Mouse (Mus musculus): ENCODE measurements around the gene Mapk1ip1l. TPM values are rescaled to one million over a fixed set of nuclear protein-coding genes. Genes with fewer than 3 reads are reported as not detected.

The Mapk1ip1l gene
- polyA plus RNA-seq, 1 experiment from 2014 or later = 38.8 TPM

DNA sequence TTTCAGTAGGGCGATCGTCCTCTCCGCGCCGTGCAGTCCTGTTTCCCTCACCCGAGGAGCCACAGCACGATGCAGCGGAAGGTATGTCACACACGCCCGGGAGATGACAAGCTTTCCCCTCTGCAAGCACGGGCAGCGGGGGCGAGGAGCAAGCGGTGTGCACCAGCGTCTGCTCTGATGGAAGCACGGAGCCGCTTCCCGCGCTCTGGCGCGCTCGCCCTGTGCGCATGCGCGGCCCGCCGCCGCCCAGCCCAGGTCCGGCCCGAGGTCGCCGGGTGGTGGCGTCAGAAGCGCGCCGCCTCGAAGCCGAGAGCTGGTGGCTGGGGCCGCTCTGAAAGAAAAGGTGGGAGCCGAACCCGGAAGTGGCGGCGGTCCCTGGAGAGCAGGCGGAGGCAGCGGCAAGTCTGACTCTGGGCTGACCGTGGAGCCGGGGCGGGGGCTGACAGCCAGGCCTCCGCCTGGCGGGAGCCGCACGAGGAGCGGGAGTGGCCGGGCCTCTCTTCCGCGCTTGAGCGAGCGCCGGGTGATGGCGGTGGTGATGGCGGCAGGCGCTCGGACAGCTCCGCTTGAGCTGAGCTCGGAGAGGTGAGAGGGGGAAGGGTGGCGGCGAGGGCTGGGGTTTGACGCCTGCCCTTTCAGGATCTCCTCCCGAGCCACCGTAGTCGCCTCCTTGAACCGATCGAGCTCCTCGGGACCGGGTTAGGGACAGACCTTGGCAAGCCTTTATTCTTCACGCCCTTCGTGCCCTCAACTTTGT lies 21.3 kb upstream of the Mapk1ip1l start, which contains the start of the genes Wdhd1 and Socs4:
Gene Wdhd1, minus strand, starts transcription at position 221 of the 757 bp plus-strand sequence.
Gene Socs4, plus strand, starts transcription at position 295 of the 757 bp plus-strand sequence.
- under 1% methylated on average over 71 of the region's 77 CpGs for WGBS
- Histone ChIP-seq H3K4me1 (ENCODE audit: control insufficient read depth, insufficient read depth, low read depth, low read length) (peaks cover 17% of the 10 kb centered on the region), H3K27ac (ENCODE audit: low read depth, low read length) (peak within 1 kb of the TSS; percentile 93), H3K27me3 (replicated peaks; ENCODE audit: control insufficient read depth, insufficient read depth, low read length) (no peaks in the 10 kb centered on the region), H3K36me3 (ENCODE audit: control insufficient read depth, insufficient read depth, low read length) (peaks cover 2% of the 10 kb centered on the region; the same call in 1 of the 2 replicates), H3K4me2 (ENCODE audit: low read length) (peak within 1 kb of the TSS; percentile 84), H3K9me3 (ENCODE audit: control insufficient read depth, low read length) (no peaks in the 10 kb centered on the region), H3K4me3 (ENCODE audit: low read length) (peak within 1 kb of the TSS; percentile 84), H3K9ac (ENCODE audit: low read depth, low read length) (peak within 1 kb of the TSS; percentile 84)
- ATAC-seq = peak; percentile 98

DNA sequence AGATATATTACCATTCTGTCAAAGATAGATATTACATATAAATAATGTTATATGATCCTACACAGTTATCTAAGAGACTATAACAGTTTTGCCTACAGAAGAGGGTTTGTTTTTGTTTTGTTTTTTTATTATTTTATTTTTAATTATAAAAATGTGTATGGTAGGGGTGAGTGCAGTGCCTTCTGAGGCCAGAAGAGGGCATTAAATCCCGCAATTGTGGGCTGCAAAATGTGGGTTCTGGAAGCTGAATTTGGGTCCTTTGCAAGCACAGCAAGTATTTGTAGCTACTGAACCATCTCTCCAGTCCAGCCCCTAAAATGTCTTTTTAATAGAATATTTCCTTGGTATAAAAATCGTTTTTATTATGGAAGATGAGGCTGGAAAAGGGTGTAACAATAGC lies 19.0 kb upstream of the Mapk1ip1l start:
- H3K4me2 ChIP-seq (ENCODE audit: low read length) = no peak overlapping the region
- no peaks in the 10 kb centered on the region for H3K9me3 ChIP-seq (ENCODE audit: control insufficient read depth, low read length)
- H3K27ac ChIP-seq (ENCODE audit: low read depth, low read length) = no peak overlapping the region
- no peaks in the 10 kb centered on the region for H3K27me3 ChIP-seq (replicated peaks; ENCODE audit: control insufficient read depth, insufficient read depth, low read length)
- peaks cover 17% of the 10 kb centered on the region for H3K4me1 ChIP-seq (ENCODE audit: control insufficient read depth, insufficient read depth, low read depth, low read length)
- no peak overlapping the region for H3K4me3 ChIP-seq (ENCODE audit: low read length)
- WGBS = 86% methylated on average over 2 of the region's 2 CpGs
- no peak overlapping the region for H3K9ac ChIP-seq (ENCODE audit: low read depth, low read length)
- ATAC-seq = no peak
- H3K36me3 ChIP-seq (ENCODE audit: control insufficient read depth, insufficient read depth, low read length) = no peaks in the 10 kb centered on the region

DNA sequence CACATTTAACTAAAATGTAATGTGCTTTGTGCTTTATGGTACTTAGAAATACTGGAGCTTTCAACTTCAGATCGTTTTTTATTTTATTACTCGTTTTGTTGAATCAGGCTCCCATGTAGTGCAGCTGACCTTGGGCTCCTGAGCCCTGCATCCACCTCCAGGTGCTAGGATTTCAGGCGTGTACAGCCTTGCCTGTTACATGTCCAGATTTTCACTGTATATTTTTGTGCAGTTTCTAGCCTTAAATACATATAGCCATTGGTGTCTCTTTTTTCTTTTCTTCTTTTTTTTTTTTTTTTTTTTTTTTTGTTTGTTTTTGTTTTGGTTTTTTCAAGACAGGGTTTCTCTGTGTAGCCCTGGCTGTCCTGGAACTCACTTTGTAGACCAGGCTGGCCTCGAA lies 16.5 kb upstream of the Mapk1ip1l start:
- 96% methylated on average over 4 of the region's 4 CpGs for WGBS
- H3K9ac ChIP-seq (ENCODE audit: low read depth, low read length) = no peak overlapping the region
- no peak overlapping the region for H3K27ac ChIP-seq (ENCODE audit: low read depth, low read length)
- no peaks in the 10 kb centered on the region for H3K9me3 ChIP-seq (ENCODE audit: control insufficient read depth, low read length)
- ATAC-seq = no peak
- no peaks in the 10 kb centered on the region for H3K36me3 ChIP-seq (ENCODE audit: control insufficient read depth, insufficient read depth, low read length)
- H3K4me3 ChIP-seq (ENCODE audit: low read length) = no peak overlapping the region
- no peak overlapping the region for H3K4me2 ChIP-seq (ENCODE audit: low read length)
- H3K27me3 ChIP-seq (replicated peaks; ENCODE audit: control insufficient read depth, insufficient read depth, low read length) = no peaks in the 10 kb centered on the region
- H3K4me1 ChIP-seq (ENCODE audit: control insufficient read depth, insufficient read depth, low read depth, low read length) = peaks cover 6% of the 10 kb centered on the region

DNA sequence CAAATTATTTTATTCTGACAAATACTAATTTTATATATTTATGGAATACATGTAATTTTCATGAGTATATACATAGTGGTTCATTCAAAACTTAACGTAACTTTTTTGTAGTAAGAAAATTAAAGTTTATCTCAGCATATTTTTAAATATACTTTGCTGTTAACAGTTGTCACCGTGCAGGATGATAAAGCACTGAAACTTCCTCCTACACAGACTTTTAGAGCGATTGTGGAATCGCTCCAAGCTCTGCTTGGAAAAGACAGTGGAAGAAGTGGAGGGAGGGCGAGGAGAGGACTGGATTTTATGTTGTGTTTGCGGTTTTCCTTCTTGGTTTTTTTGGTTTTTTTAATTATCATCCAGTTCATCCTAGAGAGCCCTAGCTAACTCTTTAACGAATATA lies 14.5 kb upstream of the Mapk1ip1l start:
- 93% methylated on average over 7 of the region's 7 CpGs for WGBS

DNA sequence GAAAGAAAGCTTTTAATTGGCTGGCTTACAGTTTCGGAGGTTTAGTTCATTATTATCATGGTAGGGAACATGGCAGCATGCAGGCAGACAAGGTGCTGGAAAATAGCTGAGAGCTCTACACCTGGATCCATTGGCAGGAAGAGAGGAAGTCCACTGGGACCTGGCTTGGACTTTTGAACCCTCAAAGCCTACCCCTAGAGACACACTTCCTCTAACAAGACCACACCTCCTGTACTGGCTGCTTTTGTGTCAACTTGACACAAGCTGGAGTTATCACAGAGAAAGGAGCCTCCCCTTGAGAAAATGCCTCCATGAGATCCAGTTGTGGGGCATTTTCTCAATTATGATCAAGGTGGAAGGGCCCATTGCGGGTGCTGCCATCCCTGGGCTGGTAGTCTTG lies 12.8 kb upstream of the Mapk1ip1l start:
- 98% methylated on average over 2 of the region's 2 CpGs for WGBS
- no peaks in the 10 kb centered on the region for H3K9me3 ChIP-seq (ENCODE audit: control insufficient read depth, low read length)
- H3K4me1 ChIP-seq (ENCODE audit: control insufficient read depth, insufficient read depth, low read depth, low read length) = no peaks in the 10 kb centered on the region
- H3K9ac ChIP-seq (ENCODE audit: low read depth, low read length) = no peak overlapping the region
- no peak overlapping the region for H3K4me2 ChIP-seq (ENCODE audit: low read length)
- H3K27me3 ChIP-seq (replicated peaks; ENCODE audit: control insufficient read depth, insufficient read depth, low read length) = no peaks in the 10 kb centered on the region
- no peak for ATAC-seq
- H3K27ac ChIP-seq (ENCODE audit: low read depth, low read length) = no peak overlapping the region
- no peaks in the 10 kb centered on the region for H3K36me3 ChIP-seq (ENCODE audit: control insufficient read depth, insufficient read depth, low read length)
- no peak overlapping the region for H3K4me3 ChIP-seq (ENCODE audit: low read length)

More for the DNA sequence above, 14.5 kb upstream of the Mapk1ip1l start:
- H3K4me1 ChIP-seq (ENCODE audit: control insufficient read depth, insufficient read depth, low read depth, low read length) = no peaks in the 10 kb centered on the region
- ATAC-seq = no peak
- no peak overlapping the region for H3K9ac ChIP-seq (ENCODE audit: low read depth, low read length)
- H3K9me3 ChIP-seq (ENCODE audit: control insufficient read depth, low read length) = no peaks in the 10 kb centered on the region
- H3K36me3 ChIP-seq (ENCODE audit: control insufficient read depth, insufficient read depth, low read length) = no peaks in the 10 kb centered on the region
- H3K4me2 ChIP-seq (ENCODE audit: low read length) = no peak overlapping the region
- H3K27ac ChIP-seq (ENCODE audit: low read depth, low read length) = no peak overlapping the region
- no peak overlapping the region for H3K4me3 ChIP-seq (ENCODE audit: low read length)
- no peaks in the 10 kb centered on the region for H3K27me3 ChIP-seq (replicated peaks; ENCODE audit: control insufficient read depth, insufficient read depth, low read length)

DNA sequence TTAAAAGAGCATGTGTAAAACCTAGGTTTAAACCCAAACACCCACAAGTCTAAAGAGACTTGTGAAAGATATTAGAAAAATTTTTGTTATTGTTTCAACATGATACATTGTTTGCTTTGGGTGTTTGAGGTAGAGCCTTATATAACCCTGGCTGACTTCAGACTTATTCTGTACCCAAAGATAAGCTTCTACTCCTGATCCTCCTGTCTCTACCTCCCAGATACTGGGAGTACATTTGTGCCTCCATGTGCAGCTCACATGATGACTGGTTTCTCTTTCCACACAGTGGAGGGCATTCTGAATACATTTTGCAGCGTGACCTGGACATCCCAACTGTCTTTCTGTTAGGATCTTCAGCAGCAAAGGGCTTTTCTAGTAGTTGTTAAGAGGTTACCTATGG lies 11.9 kb upstream of the Mapk1ip1l start:
- no peak overlapping the region for H3K9ac ChIP-seq (ENCODE audit: low read depth, low read length)
- H3K36me3 ChIP-seq (ENCODE audit: control insufficient read depth, insufficient read depth, low read length) = no peaks in the 10 kb centered on the region
- WGBS = 84% methylated on average over 1 of the region's 1 CpGs
- ATAC-seq = no peak
- no peak overlapping the region for H3K27ac ChIP-seq (ENCODE audit: low read depth, low read length)
- H3K4me3 ChIP-seq (ENCODE audit: low read length) = no peak overlapping the region
- no peak overlapping the region for H3K4me2 ChIP-seq (ENCODE audit: low read length)
- H3K27me3 ChIP-seq (replicated peaks; ENCODE audit: control insufficient read depth, insufficient read depth, low read length) = no peaks in the 10 kb centered on the region
- no peaks in the 10 kb centered on the region for H3K9me3 ChIP-seq (ENCODE audit: control insufficient read depth, low read length)
- no peaks in the 10 kb centered on the region for H3K4me1 ChIP-seq (ENCODE audit: control insufficient read depth, insufficient read depth, low read depth, low read length)

GRCm38 (mm10) chr14:47287021-47287420 lies 11.0 kb upstream of the Mapk1ip1l start:
- ATAC-seq = no peak
- WGBS = 97% methylated on average over 5 of the region's 5 CpGs

GRCm38 (mm10) chr14:47291772-47292171 lies 6.3 kb upstream of the Mapk1ip1l start:
- ATAC-seq = no peak
- Histone ChIP-seq H3K27ac (ENCODE audit: low read depth, low read length) (no peak overlapping the region), H3K4me2 (ENCODE audit: low read length) (no peak overlapping the region), H3K36me3 (ENCODE audit: control insufficient read depth, insufficient read depth, low read length) (no peaks in the 10 kb centered on the region), H3K4me1 (ENCODE audit: control insufficient read depth, insufficient read depth, low read depth, low read length) (no peaks in the 10 kb centered on the region), H3K9me3 (ENCODE audit: control insufficient read depth, low read length) (no peaks in the 10 kb centered on the region), H3K4me3 (ENCODE audit: low read length) (no peak overlapping the region), H3K27me3 (replicated peaks; ENCODE audit: control insufficient read depth, insufficient read depth, low read length) (no peaks in the 10 kb centered on the region), H3K9ac (ENCODE audit: low read depth, low read length) (no peak overlapping the region)
- 89% methylated on average over 1 of the region's 1 CpGs for WGBS

More at GRCm38 (mm10) chr14:47287021-47287420, 11.0 kb upstream of the Mapk1ip1l start:
- Histone ChIP-seq H3K4me1 (ENCODE audit: control insufficient read depth, insufficient read depth, low read depth, low read length) (no peaks in the 10 kb centered on the region), H3K9me3 (ENCODE audit: control insufficient read depth, low read length) (no peaks in the 10 kb centered on the region), H3K27me3 (replicated peaks; ENCODE audit: control insufficient read depth, insufficient read depth, low read length) (no peaks in the 10 kb centered on the region), H3K4me2 (ENCODE audit: low read length) (no peak overlapping the region), H3K27ac (ENCODE audit: low read depth, low read length) (no peak overlapping the region), H3K36me3 (ENCODE audit: control insufficient read depth, insufficient read depth, low read length) (no peaks in the 10 kb centered on the region), H3K4me3 (ENCODE audit: low read length) (no peak overlapping the region), H3K9ac (ENCODE audit: low read depth, low read length) (no peak overlapping the region)

DNA sequence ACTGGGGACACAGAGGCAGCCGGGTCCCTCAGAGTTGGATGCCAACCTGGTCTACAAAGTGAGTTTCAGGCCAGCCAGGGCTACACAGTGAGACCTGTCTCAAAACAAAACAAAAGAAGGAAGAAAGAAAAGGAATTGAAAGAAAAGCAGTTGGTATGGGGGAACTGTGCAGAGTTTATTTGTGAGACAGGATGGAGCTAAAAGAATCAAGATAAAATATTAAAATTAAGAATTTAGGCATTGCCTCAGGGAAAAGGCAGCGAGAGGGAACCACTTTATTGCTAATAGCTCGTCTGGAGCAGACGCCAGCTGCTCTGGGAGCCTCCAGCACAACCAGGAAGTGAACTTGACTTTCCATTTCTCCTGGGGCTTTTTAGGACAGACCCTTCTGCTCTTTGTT lies 3.9 kb upstream of the Mapk1ip1l start:
- peaks cover 6% of the 10 kb centered on the region for H3K4me1 ChIP-seq (ENCODE audit: control insufficient read depth, insufficient read depth, low read depth, low read length)
- 38% methylated on average over 4 of the region's 4 CpGs for WGBS
- no peaks in the 10 kb centered on the region for H3K27me3 ChIP-seq (replicated peaks; ENCODE audit: control insufficient read depth, insufficient read depth, low read length)
- no peak overlapping the region for H3K9ac ChIP-seq (ENCODE audit: low read depth, low read length)
- no peak for ATAC-seq
- H3K9me3 ChIP-seq (ENCODE audit: control insufficient read depth, low read length) = no peaks in the 10 kb centered on the region
- no peak overlapping the region for H3K4me2 ChIP-seq (ENCODE audit: low read length)
- H3K36me3 ChIP-seq (ENCODE audit: control insufficient read depth, insufficient read depth, low read length) = no peaks in the 10 kb centered on the region
- H3K27ac ChIP-seq (ENCODE audit: low read depth, low read length) = no peak overlapping the region
- H3K4me3 ChIP-seq (ENCODE audit: low read length) = no peak overlapping the region
